Mouse (Mus musculus) MEL (cell line): Measurements from ENCODE around the gene Rad51b. TPM values are rescaled to one million over a fixed set of nuclear protein-coding genes. Genes with fewer than 3 reads are reported as not detected.

Source experiments
- DNase-seq: peaks from one replicate; pipeline ENCODE4 v3.0.0; 2011; ENCODE audit warnings: low read depth, low spot score
- H3K27ac ChIP-seq: 2 replicates; pipeline ENCODE4 v1.5.1; 2012; ENCODE audit warnings: low read depth, mild to moderate bottlenecking, control low read depth, low read length, moderate library complexity; ENCODE audit not compliant: control insufficient read depth
- H3K27me3 ChIP-seq, 2 experiments: fragments of 150-350 bp in 1 of 2; sonication (generic) in 1 of 2; 2 replicates each; pipeline ENCODE4 v1.6.1; 2012; ENCODE audit warnings: low read length in 2 of 2, mild to moderate bottlenecking in 2 of 2, improper control_type of control experiment in 1 of 2, moderate library complexity in 1 of 2; ENCODE audit not compliant: insufficient read depth in 2 of 2, control insufficient read depth in 1 of 2
- H3K36me3 ChIP-seq, 2 experiments: 2 replicates each; pipeline ENCODE4 v1.6.1; 2012 to 2014; ENCODE audit warnings: low read length in 2 of 2, improper control_type of control experiment in 1 of 2, inconsistent platforms in 1 of 2, mild to moderate bottlenecking in 1 of 2; ENCODE audit not compliant: insufficient read depth in 2 of 2, control insufficient read depth in 1 of 2
- H3K4me1 ChIP-seq, 2 experiments: fragments of 150-350 bp in 1 of 2; sonication (generic) in 1 of 2; 2 replicates each; pipeline ENCODE4 v1.6.1; 2012; ENCODE audit warnings: low read length in 2 of 2, improper control_type of control experiment in 1 of 2, mild to moderate bottlenecking in 1 of 2; ENCODE audit not compliant: insufficient read depth in 2 of 2, control insufficient read depth in 1 of 2
- H3K4me3 ChIP-seq, 2 experiments: fragments of 150-350 bp in 1 of 2; sonication (generic) in 1 of 2; 2 replicates each; pipeline ENCODE4 v1.5.1; 2012; ENCODE audit warnings: low read depth in 2 of 2, low read length in 2 of 2, mild to moderate bottlenecking in 2 of 2, moderate library complexity in 2 of 2, control low read depth in 1 of 2, improper control_type of control experiment in 1 of 2; ENCODE audit not compliant: control insufficient read depth in 1 of 2, insufficient read depth in 1 of 2
- H3K79me2 ChIP-seq: 2 replicates; pipeline ENCODE4 v1.6.1; 2012; ENCODE audit warnings: mild to moderate bottlenecking, low read length, moderate library complexity; ENCODE audit not compliant: control insufficient read depth, poor library complexity, insufficient read depth
- H3K9ac ChIP-seq: 2 replicates; pipeline ENCODE4 v1.6.1; 2012; ENCODE audit warnings: low read depth, mild to moderate bottlenecking, control low read depth, low read length, moderate library complexity; ENCODE audit not compliant: control insufficient read depth, poor library complexity, severe bottlenecking
- H3K9me3 ChIP-seq: fragments of 150-350 bp; sonication (generic); replicated peaks from 2 replicates; pipeline ENCODE4 v1.6.1; 2012; ENCODE audit warnings: mild to moderate bottlenecking, low read length, improper control_type of control experiment, moderate library complexity; ENCODE audit not compliant: insufficient read depth
- BHLHE40 ChIP-seq: IDR thresholded peaks from 2 replicates; pipeline ENCODE4 v1.6.1; 2012; ENCODE audit warnings: low read depth, mild to moderate bottlenecking, inconsistent platforms, low read length, improper control_type of control experiment, borderline replicate concordance
- CHD1 ChIP-seq: IDR thresholded peaks from 2 replicates; pipeline ENCODE4 v1.6.1; 2012; ENCODE audit warnings: low read depth, mild to moderate bottlenecking, inconsistent platforms, low read length, improper control_type of control experiment
- CHD2 ChIP-seq: IDR thresholded peaks from 2 replicates; pipeline ENCODE4 v1.6.1; 2011; ENCODE audit warnings: low read length, improper control_type of control experiment
- EP300 ChIP-seq, 2 experiments: IDR thresholded peaks; 2 replicates each; pipeline ENCODE4 v1.6.1; 2011; ENCODE audit warnings: improper control_type of control experiment in 2 of 2, low read length in 2 of 2, low read depth in 1 of 2, mild to moderate bottlenecking in 1 of 2
- GATA1 ChIP-seq: IDR thresholded peaks from 2 replicates; pipeline ENCODE4 v1.6.1; 2011; ENCODE audit warnings: low read depth, low read length, improper control_type of control experiment
- HCFC1 ChIP-seq: IDR thresholded peaks from 2 replicates; pipeline ENCODE4 v1.6.1; 2012; ENCODE audit warnings: low read depth, mild to moderate bottlenecking, inconsistent platforms, low read length, improper control_type of control experiment, moderate library complexity
- JUND ChIP-seq: IDR thresholded peaks from 2 replicates; pipeline ENCODE4 v1.6.1; 2011; ENCODE audit warnings: low read depth, mild to moderate bottlenecking, improper control_type of control experiment, low read length
- MAFK ChIP-seq: IDR thresholded peaks from 2 replicates; pipeline ENCODE4 v1.6.1; 2011; ENCODE audit warnings: low read depth, mild to moderate bottlenecking, low read length, improper control_type of control experiment, borderline replicate concordance
- MAZ ChIP-seq: IDR thresholded peaks from 2 replicates; pipeline ENCODE4 v1.6.1; 2012; ENCODE audit warnings: low read depth, mild to moderate bottlenecking, inconsistent platforms, low read length, improper control_type of control experiment
- MEF2A ChIP-seq: IDR thresholded peaks from 2 replicates; pipeline ENCODE4 v1.6.1; 2014; ENCODE audit warnings: low read depth, mild to moderate bottlenecking, inconsistent platforms, low read length, improper control_type of control experiment; ENCODE audit not compliant: poor library complexity, insufficient replicate concordance, severe bottlenecking; ENCODE audit errors: extremely low read depth
- MYB ChIP-seq: IDR thresholded peaks from 2 replicates; pipeline ENCODE4 v1.6.1; 2011; ENCODE audit warnings: mild to moderate bottlenecking, low read depth, low read length, improper control_type of control experiment
- POLR2A ChIP-seq, 2 experiments: IDR thresholded peaks; 2 replicates each; pipeline ENCODE4 v1.6.1; 2011 to 2012; ENCODE audit warnings: low read length in 2 of 2, mild to moderate bottlenecking in 2 of 2, control low read depth in 1 of 2, improper control_type of control experiment in 1 of 2, low read depth in 1 of 2, moderate library complexity in 1 of 2; ENCODE audit not compliant: control insufficient read depth in 1 of 2, insufficient read depth in 1 of 2, poor library complexity in 1 of 2
- RCOR1 ChIP-seq: IDR thresholded peaks from 2 replicates; pipeline ENCODE4 v1.6.1; 2012; ENCODE audit warnings: low read depth, mild to moderate bottlenecking, inconsistent platforms, low read length, improper control_type of control experiment
- SIN3A ChIP-seq: IDR thresholded peaks from 2 replicates; pipeline ENCODE4 v1.6.1; 2012; ENCODE audit warnings: low read length, improper control_type of control experiment, inconsistent platforms
- TAL1 ChIP-seq: IDR thresholded peaks from 2 replicates; pipeline ENCODE4 v1.6.1; 2012; ENCODE audit warnings: mild to moderate bottlenecking, inconsistent platforms, low read length, moderate library complexity, mixed read lengths
- TBP ChIP-seq: IDR thresholded peaks from 2 replicates; pipeline ENCODE4 v1.8.0; 2011; ENCODE audit warnings: low read depth, low read length, improper control_type of control experiment
- TCF12 ChIP-seq: IDR thresholded peaks from 2 replicates; pipeline ENCODE4 v1.6.1; 2014; ENCODE audit warnings: low read depth, mild to moderate bottlenecking, inconsistent platforms, low read length, improper control_type of control experiment, moderate library complexity
- UBTF ChIP-seq: IDR thresholded peaks from 2 replicates; pipeline ENCODE4 v1.6.1; 2012; ENCODE audit warnings: low read depth, mild to moderate bottlenecking, inconsistent platforms, low read length, improper control_type of control experiment, moderate library complexity, borderline replicate concordance; ENCODE audit not compliant: insufficient read depth
- USF2 ChIP-seq, 2 experiments: IDR thresholded peaks; 2 replicates each; pipeline ENCODE4 v1.6.1; 2011 to 2012; ENCODE audit warnings: improper control_type of control experiment in 2 of 2, low read length in 2 of 2, borderline replicate concordance in 1 of 2, inconsistent platforms in 1 of 2, low read depth in 1 of 2, mild to moderate bottlenecking in 1 of 2; ENCODE audit not compliant: insufficient read depth in 1 of 2
- ZKSCAN1 ChIP-seq: IDR thresholded peaks from 2 replicates; pipeline ENCODE4 v1.6.1; 2012; ENCODE audit warnings: low read depth, mild to moderate bottlenecking, inconsistent platforms, low read length, improper control_type of control experiment, moderate library complexity
- ZNF384 ChIP-seq: IDR thresholded peaks from 2 replicates; pipeline ENCODE4 v1.6.1; 2012; ENCODE audit warnings: low read depth, mild to moderate bottlenecking, inconsistent platforms, low read length, improper control_type of control experiment
- polyA plus RNA-seq, 2 experiments: library from polyadenylated mRNA; stranded (reverse) in 1 of 2; unstranded in 1 of 2; fragments of >175 nt in 1 of 2; fragments of >200 nt in 1 of 2; gene quantifications; 2 replicates each; pipeline versions ENCODE4 v1.2.1 to v1.2.4; 2012; ENCODE audit warnings: low replicate concordance in 2 of 2, low read depth in 1 of 2; ENCODE audit not compliant: insufficient read length in 2 of 2, insufficient read depth in 1 of 2, missing spikeins in 1 of 2
- total RNA-seq: library from RNA; depleted of rRNA; stranded (reverse); fragments of 300-350 nt; gene quantifications from 2 replicates; pipeline ENCODE4 v1.2.3, GENCODE M21; 2012

Gene Rad51b
- total and polyA plus RNA-seq, 3 experiments: 3.6 to 5.7 TPM; not detected in 1

GRCm38 (mm10) chr12:79444646-79445045 lies 147.6 kb downstream of the Rad51b start:
- Histone ChIP-seq H3K79me2 (no peaks in the 10 kb centered on the region), H3K9me3 (no peaks in the 10 kb centered on the region), H3K9ac (no peak overlapping the region), H3K27ac (no peak overlapping the region), H3K27me3 (no peaks in the 10 kb centered on the region), H3K4me3 (no peak overlapping the region), H3K36me3 (0 out of 4 replicates have a peak, but pooled peaks cover 0 to 4% of the 10 kb centered on the region in 2 experiments), H3K4me1 (no peaks in the 10 kb centered on the region)
- DNase-seq: no peak
- TF ChIP-seq CHD1 (no peak), EP300 (IDR thresholded peaks at IDR 0.05; ENCODE audit: low read depth in 1 of 2, low read length in 2 of 2) (no peak), TAL1 (no peak), ZKSCAN1 (no peak), TBP (no peak), BHLHE40 (no peak)

GRCm38 (mm10) chr12:79447039-79447438 lies 150.0 kb downstream of the Rad51b start:
- Histone ChIP-seq H3K27ac (no peak overlapping the region), H3K79me2 (no peaks in the 10 kb centered on the region), H3K9me3 (no peaks in the 10 kb centered on the region), H3K27me3 (no peaks in the 10 kb centered on the region), H3K4me3 (no peak overlapping the region), H3K4me1 (no peaks in the 10 kb centered on the region), H3K9ac (no peak overlapping the region), H3K36me3 (no peaks in the 10 kb centered on the region)
- no peak for DNase-seq
- no peak for TF ChIP-seq TCF12
- TF ChIP-seq MYB: no peak
- TF ChIP-seq MAZ: no peak
- TF ChIP-seq CHD2: no peak
- no peak for TF ChIP-seq ZKSCAN1
- no peak for TF ChIP-seq RCOR1
- no peak for TF ChIP-seq MEF2A
- TF ChIP-seq UBTF: no peak
- no peak for TF ChIP-seq HCFC1
- TF ChIP-seq MAFK: no peak
- TF ChIP-seq BHLHE40: no peak
- no peak for TF ChIP-seq USF2 (IDR thresholded peaks at IDR 0.05; ENCODE audit: borderline replicate concordance in 1 of 2, insufficient read depth in 1 of 2, low read depth in 1 of 2, low read length in 2 of 2)
- TF ChIP-seq JUND: no peak
- TF ChIP-seq POLR2A (IDR thresholded peaks at IDR 0.05; ENCODE audit: control insufficient read depth in 1 of 2, insufficient read depth in 1 of 2, low read depth in 1 of 2, low read length in 2 of 2, poor library complexity in 1 of 2): no peak
- TF ChIP-seq ZNF384: no peak
- no peak for TF ChIP-seq SIN3A
- no peak for TF ChIP-seq GATA1
